10 mouse cellular contexts compared by ENCODE assay signal in genomic region chr17:16218623-16219022, GRCm38 (mm10).
DNase-seq lines count a peak whose midpoint lies in the region; ATAC-seq lines count a peak whose summit lies in the region.
"Had no signal": no experiment of that assay in that cellular context is flagged by ENCODE, and none has a peak within 500 bp of the region (broad histone marks: within the 10 kb centered on the region; RNA-seq: fewer than 3 reads in every experiment).

No protein-coding gene starts in this region.

- H3K9me3 ChIP-seq in forebrain, embryonic 10.5 days, result no peaks in the 10 kb centered on the region
- no peaks in the 10 kb centered on the region for H3K9me3 ChIP-seq in forebrain, embryonic 16.5 days (ENCODE audit: control insufficient read depth, low read length)
- no peaks in the 10 kb centered on the region for H3K9me3 ChIP-seq in midbrain, embryonic 11.5 days (ENCODE audit: control insufficient read depth, low read length)
- no peaks in the 10 kb centered on the region for H3K9me3 ChIP-seq in midbrain, embryonic 15.5 days
- no peaks in the 10 kb centered on the region for H3K9me3 ChIP-seq in kidney, embryonic 15.5 days (replicated peaks)

- DNase-seq in forebrain, embryonic 10.5 days (ENCODE audit: extremely low spot score, low spot score), result peak; percentile 16
- peak; percentile 83 for DNase-seq in midbrain, embryonic 11.5 days (ENCODE audit: low spot score, missing footprints)
- DNase-seq in heart, postnatal 25 days (ENCODE audit: low spot score), result peak; percentile 2
- peak; percentile 14 for DNase-seq in retina, embryonic 14.5 days (ENCODE audit: low spot score)
- DNase-seq in spleen, postnatal 14 days (ENCODE audit: low spot score in 2 of 2), result no peak

- 72% methylated on average over 2 of the region's 2 CpGs for WGBS in forebrain, embryonic 10.5 days
- WGBS in forebrain, embryonic 16.5 days, result 57% methylated on average over 2 of the region's 2 CpGs
- WGBS in midbrain, embryonic 11.5 days, result 71% methylated on average over 2 of the region's 2 CpGs
- 57% methylated on average over 2 of the region's 2 CpGs for WGBS in midbrain, embryonic 15.5 days
- 71% methylated on average over 2 of the region's 2 CpGs for WGBS in kidney, embryonic 15.5 days

- intact Hi-C loops in heart, postnatal 25 days (cut with DNase I), result no loop called here

- H3K9ac ChIP-seq in forebrain, embryonic 16.5 days (replicated peaks; ENCODE audit: low read depth, low read length), result no peak overlapping the region
- no peak overlapping the region for H3K9ac ChIP-seq in midbrain, embryonic 11.5 days (ENCODE audit: low read length)
- no peak overlapping the region for H3K9ac ChIP-seq in midbrain, embryonic 15.5 days
- H3K9ac ChIP-seq in kidney, embryonic 15.5 days, result no peak overlapping the region
- H3K9ac ChIP-seq: liver, embryonic 14.5 days had no signal

- no peaks in the 10 kb centered on the region for H3K36me3 ChIP-seq in forebrain, embryonic 10.5 days (replicated peaks)
- H3K36me3 ChIP-seq in forebrain, embryonic 16.5 days (ENCODE audit: control insufficient read depth, insufficient read depth), result no peaks in the 10 kb centered on the region
- H3K36me3 ChIP-seq in midbrain, embryonic 11.5 days (ENCODE audit: control insufficient read depth, insufficient read depth, low read length), result no peaks in the 10 kb centered on the region
- H3K36me3 ChIP-seq in midbrain, embryonic 15.5 days (replicated peaks), result no peaks in the 10 kb centered on the region
- no peaks in the 10 kb centered on the region for H3K36me3 ChIP-seq in kidney, embryonic 15.5 days

- no peak overlapping the region for H3K27ac ChIP-seq in forebrain, embryonic 10.5 days
- H3K27ac ChIP-seq in forebrain, embryonic 16.5 days (ENCODE audit: low read length), result no peak overlapping the region
- no peak overlapping the region for H3K27ac ChIP-seq in midbrain, embryonic 11.5 days (ENCODE audit: low read depth, low read length)
- H3K27ac ChIP-seq in midbrain, embryonic 15.5 days, result no peak overlapping the region
- H3K27ac ChIP-seq in kidney, embryonic 15.5 days, result no peak overlapping the region
- H3K27ac ChIP-seq: liver, embryonic 14.5 days had no signal

- H3K4me2 ChIP-seq in forebrain, embryonic 16.5 days (ENCODE audit: low read length), result no peak overlapping the region
- no peak overlapping the region for H3K4me2 ChIP-seq in midbrain, embryonic 11.5 days
- no peak overlapping the region for H3K4me2 ChIP-seq in midbrain, embryonic 15.5 days
- no peak overlapping the region for H3K4me2 ChIP-seq in kidney, embryonic 15.5 days

- no peak overlapping the region for H3K4me3 ChIP-seq in forebrain, embryonic 10.5 days
- no peak overlapping the region for H3K4me3 ChIP-seq in forebrain, embryonic 16.5 days (replicated peaks; ENCODE audit: low read length)
- no peak overlapping the region for H3K4me3 ChIP-seq in midbrain, embryonic 11.5 days (ENCODE audit: low read depth, low read length)
- H3K4me3 ChIP-seq in midbrain, embryonic 15.5 days, result no peak overlapping the region
- no peak overlapping the region for H3K4me3 ChIP-seq in kidney, embryonic 15.5 days (replicated peaks)
- H3K4me3 ChIP-seq: erythroblast, embryonic 14.5 days had no signal

- no peaks in the 10 kb centered on the region for H3K27me3 ChIP-seq in forebrain, embryonic 10.5 days (ENCODE audit: poor library complexity, severe bottlenecking)
- no peaks in the 10 kb centered on the region for H3K27me3 ChIP-seq in forebrain, embryonic 16.5 days (replicated peaks; ENCODE audit: control insufficient read depth, insufficient read depth, low read length)
- H3K27me3 ChIP-seq in midbrain, embryonic 11.5 days (ENCODE audit: control insufficient read depth, insufficient read depth, low read length), result no peaks in the 10 kb centered on the region
- no peaks in the 10 kb centered on the region for H3K27me3 ChIP-seq in midbrain, embryonic 15.5 days (replicated peaks)
- no peaks in the 10 kb centered on the region for H3K27me3 ChIP-seq in kidney, embryonic 15.5 days

- 0 out of 2 replicates have a peak, but pooled peaks cover 3% of the 10 kb centered on the region for H3K4me1 ChIP-seq in forebrain, embryonic 10.5 days
- H3K4me1 ChIP-seq in forebrain, embryonic 16.5 days (replicated peaks; ENCODE audit: control insufficient read depth, insufficient read depth, low read length), result no peaks in the 10 kb centered on the region
- H3K4me1 ChIP-seq in midbrain, embryonic 11.5 days (ENCODE audit: control insufficient read depth, insufficient read depth, low read length), result no peaks in the 10 kb centered on the region
- no peaks in the 10 kb centered on the region for H3K4me1 ChIP-seq in midbrain, embryonic 15.5 days
- no peaks in the 10 kb centered on the region for H3K4me1 ChIP-seq in kidney, embryonic 15.5 days

- ATAC-seq in forebrain, embryonic 16.5 days, result no peak
- peak; percentile 75 for ATAC-seq in midbrain, embryonic 11.5 days (ENCODE audit: low FRiP score)
- ATAC-seq in midbrain, embryonic 15.5 days (replicated peaks), result no peak
- no peak for ATAC-seq in kidney, embryonic 15.5 days (replicated peaks; ENCODE audit: low FRiP score)

Comparison
In these comparisons a context has a peak if more than half of its experiments do, and no peak if none do; other contexts are left out.
1. DNase-seq: peak in forebrain, embryonic 10.5 days (single experiment), midbrain, embryonic 11.5 days (single experiment), heart, postnatal 25 days (single experiment) and retina, embryonic 14.5 days (single experiment); none in spleen, postnatal 14 days (0 of 2).